Mouse (Mus musculus) large intestine, adult 2 months (tissue): ENCODE measurements around the gene Gmds. TPM values are rescaled to one million over a fixed set of nuclear protein-coding genes. Genes with fewer than 3 reads are reported as not detected.

Experiments used
- DNase-seq: peaks from one replicate; pipeline ENCODE4 v3.0.0-alpha.2; 2012; ENCODE audit warnings: low read depth, low spot score
- WGBS: fragments of 180-500 bp; shearing (Covaris S2); methylation state at CpG from one replicate; pipeline ENCODE4 v1.1.7; 2018; 5-methylcytosine and 5-hydroxymethylcytosine counted together
- polyA plus RNA-seq: library from polyadenylated mRNA; depleted of rRNA; stranded (reverse); fragments of >200 nt; gene quantifications from 2 replicates; pipeline ENCODE4 v1.2.3, GENCODE M21; 2012

Gene Gmds
- polyA plus RNA-seq, 1 experiment = 270 TPM

DNA sequence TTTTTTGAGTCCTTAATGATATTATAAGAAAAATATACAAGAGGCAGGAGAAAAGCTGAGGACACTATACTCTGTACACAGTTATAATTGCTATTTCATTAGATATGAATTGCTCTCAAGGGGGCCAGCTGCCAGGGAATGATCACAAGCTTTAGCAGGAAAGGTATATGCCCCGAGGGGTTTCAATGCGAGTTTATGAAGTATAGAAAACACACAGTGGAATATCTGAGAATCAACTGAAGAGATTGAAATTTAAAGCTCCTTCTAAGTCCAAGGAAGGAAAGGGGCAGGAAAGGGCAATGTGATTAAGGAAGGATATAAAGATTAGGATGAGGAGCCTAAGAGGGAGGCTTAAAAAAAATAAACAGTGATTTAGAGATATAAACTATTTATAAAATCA lies 427.2 kb downstream of the Gmds start:
- 71% methylated on average over 2 of the region's 2 CpGs for WGBS
- no peak for DNase-seq

GRCm38 (mm10) chr13:31909031-31909430 lies 429.5 kb downstream of the Gmds start:
- DNase-seq = no peak
- 75% methylated on average over 3 of the region's 3 CpGs for WGBS

DNA sequence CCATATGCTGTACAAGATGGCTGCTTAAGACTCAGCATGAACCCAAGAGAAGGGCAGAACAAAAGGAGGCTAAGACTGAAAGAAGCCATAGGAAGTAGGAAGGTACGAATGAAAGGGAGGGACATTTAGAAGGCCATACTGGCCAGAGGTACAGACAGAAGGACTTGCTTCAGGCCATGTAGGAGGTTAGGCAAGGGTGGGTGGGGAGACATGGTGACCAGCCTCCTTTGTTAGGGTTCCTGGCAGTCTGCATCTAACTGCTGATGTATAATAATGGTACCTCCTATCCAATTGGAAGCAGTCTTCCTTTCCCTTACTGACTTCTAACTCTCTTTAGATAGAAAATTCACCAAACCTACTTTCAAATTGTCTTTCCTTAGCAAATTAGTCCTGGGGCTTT lies 432.0 kb downstream of the Gmds start:
- WGBS = 90% methylated on average over 1 of the region's 1 CpGs
- DNase-seq = no peak

- no peak for DNase-seq
- WGBS = 79% methylated on average over 3 of the region's 3 CpGs
Observed at GRCm38 (mm10) chr13:31900191-31900590, 438.3 kb downstream of the Gmds start.

DNA sequence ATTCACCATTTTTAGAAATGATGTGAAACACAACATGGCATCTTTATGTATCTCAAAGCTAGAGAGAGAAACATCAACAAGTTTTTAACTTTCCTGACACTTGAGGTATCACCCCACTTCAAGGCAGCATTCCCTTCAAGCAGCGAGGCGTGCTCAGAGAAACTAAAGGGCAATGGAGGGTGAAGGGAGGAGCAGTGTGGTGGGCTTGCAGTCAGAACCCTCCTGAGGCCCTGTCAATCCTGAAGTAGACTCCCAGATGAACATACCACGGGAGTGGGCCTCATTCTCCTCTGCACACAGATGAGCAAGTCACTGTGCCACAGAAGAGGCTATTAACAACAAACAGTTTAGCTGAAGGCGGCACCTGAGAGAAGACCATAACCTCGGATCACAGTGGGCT lies 439.1 kb downstream of the Gmds start:
- WGBS = 90% methylated on average over 5 of the region's 5 CpGs

DNA sequence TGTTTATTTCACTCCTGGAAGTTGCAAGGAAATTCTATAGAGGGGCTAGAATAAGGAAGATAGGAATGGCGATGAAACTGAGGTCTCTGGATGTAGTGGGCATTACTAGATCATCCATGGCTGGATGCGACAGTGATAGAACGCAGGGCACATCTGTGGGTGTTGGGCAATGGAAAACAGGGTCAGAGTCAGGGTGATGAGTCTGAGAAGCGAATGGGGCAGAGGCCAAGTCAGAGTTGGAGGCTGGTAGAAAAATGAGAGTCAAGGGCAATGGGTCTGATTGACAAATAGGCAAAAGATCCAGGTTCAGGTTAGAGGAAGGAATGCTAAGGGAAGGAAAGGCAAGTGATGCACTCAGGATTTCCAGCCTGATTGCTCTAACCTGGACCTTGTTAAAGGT lies 441.0 kb downstream of the Gmds start:
- WGBS = 91% methylated on average over 4 of the region's 4 CpGs
- no peak for DNase-seq

More for the DNA sequence above, 439.1 kb downstream of the Gmds start:
- no peak for DNase-seq

DNA sequence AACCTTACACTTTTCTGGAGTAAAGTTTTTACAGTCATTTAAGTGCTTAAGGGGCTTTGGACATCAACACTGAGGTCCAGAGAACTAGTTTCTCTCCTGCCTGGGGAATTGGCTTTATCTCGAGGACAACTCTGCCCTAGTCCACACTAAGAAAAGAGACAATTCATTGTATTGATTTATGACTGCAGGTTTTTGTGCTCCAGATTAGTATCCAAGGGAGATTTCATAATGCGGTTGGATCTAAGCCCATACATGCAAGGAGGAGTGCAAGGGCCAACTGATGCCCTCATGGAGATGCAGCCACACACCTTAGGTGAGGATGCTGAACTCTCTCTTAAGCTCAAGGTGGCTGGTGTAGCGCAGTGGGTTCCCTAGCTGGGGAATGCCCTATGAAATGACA lies 444.0 kb downstream of the Gmds start:
- 80% methylated on average over 3 of the region's 3 CpGs for WGBS
- no peak for DNase-seq

DNA sequence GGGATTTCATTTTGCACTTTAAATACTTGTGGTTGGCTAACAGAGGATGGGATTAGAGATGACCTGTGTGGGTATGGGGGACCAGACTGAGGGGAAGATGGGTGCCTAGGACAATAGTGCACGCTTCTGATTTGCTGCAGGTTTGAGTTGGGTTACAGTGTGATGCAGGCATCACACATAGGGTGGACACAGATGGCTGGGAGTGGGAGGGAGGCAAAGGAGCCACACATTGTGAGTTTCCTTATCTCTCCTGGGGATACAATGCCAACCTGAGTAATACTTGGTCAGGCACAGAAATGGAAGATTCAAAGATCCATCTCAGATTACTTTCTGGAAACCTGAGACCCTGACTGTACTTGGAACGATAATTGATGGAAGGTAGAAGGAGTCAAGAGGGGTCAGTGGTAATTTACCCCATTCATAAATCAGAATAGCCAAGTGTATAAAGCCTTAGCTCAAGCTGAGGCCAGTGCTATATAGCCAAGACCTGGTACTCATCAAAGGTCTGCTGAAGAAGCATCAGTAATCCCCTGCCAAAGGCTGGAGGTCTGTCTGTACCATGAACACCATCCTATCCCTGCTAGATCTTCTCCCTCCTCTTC lies 445.5 kb downstream of the Gmds start:
- no peak for DNase-seq
- 88% methylated on average over 2 of the region's 2 CpGs for WGBS

GRCm38 (mm10) chr13:31888500-31888899 lies 450.0 kb downstream of the Gmds start:
- no peak for DNase-seq
- WGBS = 80% methylated on average over 3 of the region's 3 CpGs

- WGBS = 97% methylated on average over 1 of the region's 1 CpGs
- DNase-seq = no peak
Observed at GRCm38 (mm10) chr13:31885769-31886168, 452.8 kb downstream of the Gmds start.

- 85% methylated on average over 8 of the region's 8 CpGs for WGBS
- DNase-seq = no peak
Observed at GRCm38 (mm10) chr13:31878805-31879477, 459.6 kb downstream of the Gmds start.

GRCm38 (mm10) chr13:31877061-31877460 lies 461.5 kb downstream of the Gmds start:
- 59% methylated on average over 4 of the region's 4 CpGs for WGBS
- DNase-seq = no peak

GRCm38 (mm10) chr13:31874427-31874826 lies 464.1 kb downstream of the Gmds start:
- DNase-seq = no peak
- WGBS = 39% methylated on average over 3 of the region's 3 CpGs

DNA sequence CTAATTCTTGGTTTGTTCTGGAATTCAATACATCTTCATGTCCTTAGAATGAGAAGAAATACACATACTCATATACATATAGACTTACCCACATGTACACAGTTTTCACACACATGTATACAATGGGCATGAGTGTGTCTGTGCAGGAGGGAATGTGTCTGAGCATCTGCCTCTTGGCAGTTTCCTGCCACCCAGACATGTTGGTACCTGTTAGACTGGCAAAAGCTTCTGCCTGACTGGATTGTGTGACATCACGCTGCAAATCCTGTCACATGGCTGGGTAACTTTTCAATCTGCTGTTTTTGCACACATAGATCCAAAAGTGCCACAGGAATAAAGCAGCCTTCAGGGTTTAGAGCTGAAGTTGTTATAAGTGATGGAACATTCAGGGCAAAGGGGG lies 465.3 kb downstream of the Gmds start:
- 98% methylated on average over 1 of the region's 1 CpGs for WGBS
- DNase-seq = no peak

DNA sequence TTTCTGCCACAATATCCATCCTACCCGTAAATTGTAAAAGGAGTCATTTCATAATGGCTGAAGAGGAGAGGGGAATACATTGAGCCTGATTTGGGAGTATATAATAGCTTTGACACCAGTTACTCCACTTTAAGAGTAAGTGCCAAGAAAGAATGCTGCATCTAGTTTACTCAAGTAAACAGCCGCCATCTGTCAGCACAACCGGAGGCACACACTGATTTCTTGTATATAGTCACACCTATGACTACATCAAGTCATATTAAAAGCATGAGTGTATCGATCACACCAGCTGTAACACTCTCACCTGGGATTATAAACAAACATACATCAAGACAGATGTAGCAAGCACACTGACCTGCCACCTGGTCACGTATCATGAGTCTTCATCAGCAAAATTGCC lies 473.8 kb downstream of the Gmds start:
- 77% methylated on average over 5 of the region's 5 CpGs for WGBS
- no peak for DNase-seq

GRCm38 (mm10) chr13:31863461-31863860 lies 475.1 kb downstream of the Gmds start:
- WGBS = 72% methylated on average over 9 of the region's 9 CpGs
- DNase-seq = no peak

- 85% methylated on average over 5 of the region's 5 CpGs for WGBS
- DNase-seq = no peak
Observed at GRCm38 (mm10) chr13:31860200-31860599, 478.3 kb downstream of the Gmds start.

GRCm38 (mm10) chr13:31854000-31854399 lies 484.5 kb downstream of the Gmds start:
- DNase-seq = no peak
- 80% methylated on average over 4 of the region's 4 CpGs for WGBS

DNA sequence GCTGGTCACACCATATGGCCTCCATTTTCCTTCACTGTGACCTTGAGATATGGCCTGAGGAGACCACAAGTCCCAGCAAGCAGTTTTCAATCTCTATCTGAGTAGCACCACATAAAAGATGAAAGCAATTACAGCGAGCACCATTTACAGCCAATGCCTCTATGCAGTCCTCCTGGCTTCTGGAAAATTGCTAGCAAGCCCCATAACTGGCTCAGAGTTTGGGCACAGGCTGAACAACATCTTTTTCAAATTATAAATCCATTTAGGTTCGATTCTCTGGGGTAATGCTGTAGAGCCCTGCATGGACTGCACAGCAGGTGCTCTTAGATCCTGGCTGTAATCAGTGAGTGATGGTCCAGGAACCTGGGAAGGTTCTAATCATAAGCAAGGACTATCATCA lies 485.0 kb downstream of the Gmds start:
- 69% methylated on average over 2 of the region's 2 CpGs for WGBS
- no peak for DNase-seq

GRCm38 (mm10) chr13:31849258-31849971 lies 489.1 kb downstream of the Gmds start:
- WGBS = 57% methylated on average over 5 of the region's 5 CpGs
- no peak for DNase-seq

- 80% methylated on average over 4 of the region's 4 CpGs for whole genome bisulfite sequencing
- DNase-seq = no peak
Observed at GRCm38 (mm10) chr13:31835802-31836201, 502.7 kb downstream of the Gmds start.
